Mouse (Mus musculus): ENCODE measurements around the gene Il16. TPM values are rescaled to one million over a fixed set of nuclear protein-coding genes. Genes with fewer than 3 reads are reported as not detected.

Gene Il16
- total RNA-seq, 2 experiments from 2014 or later: 8.5 to 8.8 TPM

GRCm38 (mm10) chr7:83695449-83696212 is 49.9 kb downstream of the Il16 start:
- DNase-seq (ENCODE audit: low spot score in 2 of 2): no peak

GRCm38 (mm10) chr7:83682640-83683274 is 62.8 kb downstream of the Il16 start:
- DNase-seq (ENCODE audit: low spot score in 2 of 2): no peak

GRCm38 (mm10) chr7:83678506-83678905 is 67.0 kb downstream of the Il16 start:
- no peak for DNase-seq (ENCODE audit: low spot score in 2 of 2)

- DNase-seq (ENCODE audit: low spot score in 2 of 2): no peak
These were observed 68.2 kb downstream of the Il16 start for GRCm38 (mm10) chr7:83677296-83677695.

- DNase-seq (ENCODE audit: low spot score in 2 of 2): no peak
These were observed 69.8 kb downstream of the Il16 start for GRCm38 (mm10) chr7:83675545-83676254.

- no peak for DNase-seq (ENCODE audit: low spot score in 2 of 2)
These were observed 74.0 kb downstream of the Il16 start for GRCm38 (mm10) chr7:83671573-83671972.

GRCm38 (mm10) chr7:83668724-83669123 is 76.8 kb downstream of the Il16 start:
- no peak for DNase-seq (ENCODE audit: low spot score in 2 of 2)

GRCm38 (mm10) chr7:83667936-83668645 is 77.4 kb downstream of the Il16 start:
- no peak for DNase-seq (ENCODE audit: low spot score in 2 of 2)

GRCm38 (mm10) chr7:83666087-83666595 is 79.4 kb downstream of the Il16 start:
- DNase-seq (ENCODE audit: low spot score in 2 of 2): no peak

- no peak for DNase-seq (ENCODE audit: low spot score in 2 of 2)
These were observed 82.7 kb downstream of the Il16 start for GRCm38 (mm10) chr7:83662711-83663375.

GRCm38 (mm10) chr7:83661763-83662162 is 83.8 kb downstream of the Il16 start:
- no peak for DNase-seq (ENCODE audit: low spot score in 2 of 2)

- no peak for DNase-seq (ENCODE audit: low spot score in 2 of 2)
These were observed 84.5 kb downstream of the Il16 start for GRCm38 (mm10) chr7:83661031-83661430.

GRCm38 (mm10) chr7:83660273-83660691 is 85.2 kb downstream of the Il16 start:
- DNase-seq (ENCODE audit: low spot score in 2 of 2): no peak

- DNase-seq (ENCODE audit: low spot score in 2 of 2): no peak
These were observed 86.1 kb downstream of the Il16 start for GRCm38 (mm10) chr7:83659159-83660065.

- no peak for DNase-seq (ENCODE audit: low spot score in 2 of 2)
These were observed 86.8 kb downstream of the Il16 start for GRCm38 (mm10) chr7:83658716-83659115.

GRCm38 (mm10) chr7:83654938-83655630 is 90.4 kb downstream of the Il16 start:
- no peak for DNase-seq (ENCODE audit: low spot score in 2 of 2)

GRCm38 (mm10) chr7:83654196-83654595 is 91.3 kb downstream of the Il16 start:
- DNase-seq (ENCODE audit: low spot score in 2 of 2): no peak

- no peak for DNase-seq (ENCODE audit: low spot score in 2 of 2)
These were observed 91.9 kb downstream of the Il16 start for GRCm38 (mm10) chr7:83653605-83654051.

GRCm38 (mm10) chr7:83652498-83652897 is 93.0 kb downstream of the Il16 start:
- no peak for DNase-seq (ENCODE audit: low spot score in 2 of 2)
